33 mouse cellular contexts compared by ENCODE assay signal in genomic region chrX:140094066-140094465, GRCm38 (mm10). TPM values are rescaled to one million over a fixed set of nuclear protein-coding genes. Genes with fewer than 3 reads are reported as not detected.
"Had no signal": no experiment of that assay in that cellular context is flagged by ENCODE, and none has a peak within 500 bp of the region (broad histone marks: within the 10 kb centered on the region; RNA-seq: fewer than 3 reads in every experiment).

No protein-coding gene starts in this region.

- H3K27me3 ChIP-seq: liver, embryonic 13.5 days; liver, embryonic 15.5 days had no signal

- DNase-seq: gastrocnemius, postnatal 14 days; gastrocnemius, postnatal 36 days; heart, adult 11 months; heart, adult 2 months; heart, postnatal 10 days; heart, postnatal 4 days; kidney, adult 11 months; kidney, adult 2 months; kidney, adult 9 months; kidney, postnatal 14 days; kidney, postnatal 36 days; layer of hippocampus, adult 9-11 months; layer of hippocampus, postnatal 36 days; liver; liver, embryonic 13.5 days had no signal

- H3K4me1 ChIP-seq: hindbrain, embryonic 10.5 days; hindbrain, embryonic 12.5 days; kidney, embryonic 15.5 days; limb, embryonic 10.5 days; limb, embryonic 12.5 days; liver, embryonic 13.5 days; liver, embryonic 15.5 days had no signal

- H3K4me3 ChIP-seq: heart, adult 2 months; hindbrain, embryonic 10.5 days; hindbrain, embryonic 12.5 days; kidney, embryonic 15.5 days; limb, embryonic 10.5 days; limb, embryonic 12.5 days; liver, embryonic 13.5 days; liver, embryonic 15.5 days had no signal

- H3K36me3 ChIP-seq: hindbrain, embryonic 10.5 days; hindbrain, embryonic 12.5 days; kidney, embryonic 15.5 days; limb, embryonic 10.5 days; limb, embryonic 12.5 days; liver, embryonic 13.5 days; liver, embryonic 15.5 days had no signal

- H3K4me2 ChIP-seq: heart, embryonic 11.5 days; hindbrain, embryonic 12.5 days; hindbrain, embryonic 14.5 days; kidney, embryonic 15.5 days; limb, embryonic 12.5 days; liver, embryonic 11.5 days; liver, embryonic 13.5 days; liver, embryonic 15.5 days had no signal

- H3K9ac ChIP-seq: hindbrain, embryonic 12.5 days; hindbrain, embryonic 14.5 days; kidney, embryonic 15.5 days; limb, embryonic 12.5 days; liver, embryonic 13.5 days; liver, embryonic 15.5 days had no signal

- H3K27ac ChIP-seq: heart, adult 2 months; hindbrain, embryonic 10.5 days; hindbrain, embryonic 12.5 days; hindbrain, embryonic 14.5 days; kidney, embryonic 15.5 days; kidney, postnatal 0 days; limb, embryonic 10.5 days; limb, embryonic 12.5 days; liver, embryonic 13.5 days; liver, embryonic 15.5 days had no signal

- ATAC-seq: hindbrain, embryonic 16.5 days; intestine, embryonic 16.5 days had no signal

- H3K9me3 ChIP-seq: hindbrain, embryonic 10.5 days; hindbrain, embryonic 12.5 days; kidney, embryonic 15.5 days; limb, embryonic 10.5 days; limb, embryonic 12.5 days; liver, embryonic 13.5 days; liver, embryonic 15.5 days had no signal

RNA-seq across cellular contexts. Expression of gene Pih1h3b, which starts 31.4 kb away (rescaled TPM):
- polyA plus RNA-seq: gonadal fat pad, adult 2 months; heart, adult 2 months; heart, embryonic 11.5 days; heart, embryonic 14.5 days; heart, embryonic 16.5 days; hindbrain, embryonic 10.5 days; hindbrain, embryonic 12.5 days; hindbrain, embryonic 14.5 days; hindbrain, embryonic 16.5 days; intestine, embryonic 14.5 days; intestine, embryonic 16.5 days; kidney, adult 2 months; kidney, embryonic 15.5 days; kidney, postnatal 0 days; large intestine, adult 2 months; limb, embryonic 10.5 days; limb, embryonic 12.5 days; limb, embryonic 14.5 days; liver, embryonic 11.5 days; liver, embryonic 13.5 days; liver, embryonic 15.5 days had no signal
